8 mouse cellular contexts compared by ENCODE assay signal in genomic region chr5:98185806-98186751, GRCm38 (mm10). TPM values are rescaled to one million over a fixed set of nuclear protein-coding genes. Genes with fewer than 3 reads are reported as not detected.
DNase-seq lines count a peak whose midpoint lies in the region; ATAC-seq and TF ChIP-seq lines count a peak whose summit lies in the region.

No protein-coding gene starts in this region.

- TF ChIP-seq CTCF in kidney, adult 2 months (conservative IDR thresholded peaks at IDR 0.05; ENCODE audit: insufficient read depth, insufficient read length, low read depth, low read length) = no peak

- H3K4me2 ChIP-seq in embryonic facial prominence, embryonic 12.5 days (replicated peaks) = peak overlapping the region; percentile 92
- H3K4me2 ChIP-seq in hindbrain, embryonic 15.5 days = peak overlapping the region; percentile 86
- H3K4me2 ChIP-seq in stomach, embryonic 14.5 days (replicated peaks; ENCODE audit: low read depth, low read length) = peak overlapping the region; percentile 94

- no peak overlapping the region for H3K27ac ChIP-seq in kidney, adult 2 months (ENCODE audit: insufficient read depth, low read depth, low read length)
- no peak overlapping the region for H3K27ac ChIP-seq in embryonic facial prominence, embryonic 12.5 days
- peak overlapping the region; percentile 46 for H3K27ac ChIP-seq in hindbrain, embryonic 15.5 days (replicated peaks)
- no peak overlapping the region for H3K27ac ChIP-seq in stomach, embryonic 14.5 days (ENCODE audit: low read length)

- H3K9ac ChIP-seq in embryonic facial prominence, embryonic 12.5 days = peak overlapping the region; percentile 48
- H3K9ac ChIP-seq in hindbrain, embryonic 15.5 days = peak overlapping the region; percentile 42
- H3K9ac ChIP-seq in stomach, embryonic 14.5 days (replicated peaks; ENCODE audit: low read depth, low read length) = no peak overlapping the region; the same call in 1 of the 2 replicates

- 1% methylated on average over 104 of the region's 106 CpGs for WGBS in kidney, adult 2 months
- WGBS in embryonic facial prominence, embryonic 12.5 days = under 1% methylated on average over 85 of the region's 106 CpGs
- under 1% methylated on average over 72 of the region's 106 CpGs for WGBS in hindbrain, embryonic 15.5 days
- WGBS in stomach, embryonic 14.5 days = under 1% methylated on average over 81 of the region's 106 CpGs

- no peaks in the 10 kb centered on the region for H3K36me3 ChIP-seq in kidney, adult 2 months (ENCODE audit: control insufficient read depth, insufficient read depth, low read length)
- H3K36me3 ChIP-seq in embryonic facial prominence, embryonic 12.5 days = no peaks in the 10 kb centered on the region
- H3K36me3 ChIP-seq in hindbrain, embryonic 15.5 days = no peaks in the 10 kb centered on the region
- no peaks in the 10 kb centered on the region for H3K36me3 ChIP-seq in stomach, embryonic 14.5 days (ENCODE audit: control insufficient read depth, insufficient read depth, low read length)

- H3K9me3 ChIP-seq in embryonic facial prominence, embryonic 12.5 days = no peaks in the 10 kb centered on the region
- no peaks in the 10 kb centered on the region for H3K9me3 ChIP-seq in hindbrain, embryonic 15.5 days
- no peaks in the 10 kb centered on the region for H3K9me3 ChIP-seq in stomach, embryonic 14.5 days (ENCODE audit: control insufficient read depth, low read depth, low read length)

- H3K27me3 ChIP-seq in kidney, adult 2 months (replicated peaks; ENCODE audit: control insufficient read depth, insufficient read depth, low read length) = peaks cover 11% of the 10 kb centered on the region
- peaks cover 76% of the 10 kb centered on the region for H3K27me3 ChIP-seq in embryonic facial prominence, embryonic 12.5 days
- H3K27me3 ChIP-seq in hindbrain, embryonic 15.5 days = peaks cover 57% of the 10 kb centered on the region
- peaks cover 71% of the 10 kb centered on the region for H3K27me3 ChIP-seq in stomach, embryonic 14.5 days (ENCODE audit: control insufficient read depth, insufficient read depth, low read length)

- DNase-seq in kidney, adult 2 months = no peak
- no peak for DNase-seq in kidney, adult 9 months
- DNase-seq in ES-CJ7 (ENCODE audit: low read depth, low spot score) = peak; percentile 47
- peak; percentile 39 for DNase-seq in lung, postnatal 14 days
- no peak for DNase-seq in frontal cortex, postnatal 36 days (ENCODE audit: low spot score in 2 of 2)

- H3K4me3 ChIP-seq in kidney, adult 2 months (ENCODE audit: insufficient read depth, low read depth, low read length) = peak overlapping the region; percentile 54
- peak overlapping the region; percentile 50 for H3K4me3 ChIP-seq in embryonic facial prominence, embryonic 12.5 days
- peak overlapping the region; percentile 49 for H3K4me3 ChIP-seq in hindbrain, embryonic 15.5 days
- H3K4me3 ChIP-seq in stomach, embryonic 14.5 days (ENCODE audit: low read depth, low read length) = peak overlapping the region; percentile 52

- no peaks in the 10 kb centered on the region for H3K4me1 ChIP-seq in kidney, adult 2 months (ENCODE audit: control insufficient read depth, insufficient read depth, low read length)
- H3K4me1 ChIP-seq in embryonic facial prominence, embryonic 12.5 days = peaks cover 18% of the 10 kb centered on the region
- H3K4me1 ChIP-seq in hindbrain, embryonic 15.5 days (replicated peaks) = peaks cover 41% of the 10 kb centered on the region
- H3K4me1 ChIP-seq in stomach, embryonic 14.5 days (ENCODE audit: control insufficient read depth, insufficient read depth, low read length) = peaks cover 6% of the 10 kb centered on the region; the same call in 1 of the 2 replicates

- TF ChIP-seq POLR2A in kidney, adult 2 months (IDR thresholded peaks at IDR 0.05; ENCODE audit: low read depth, low read length) = no peak

- ATAC-seq in embryonic facial prominence, embryonic 12.5 days (ENCODE audit: insufficient number of reproducible peaks, insufficient read depth, low FRiP score, low TSS enrichment) = peak; percentile 42; the same call in 1 of the 2 replicates
- peak; percentile 25; the same call in 1 of the 2 replicates for ATAC-seq in hindbrain, embryonic 15.5 days (ENCODE audit: low FRiP score, low read depth)
- peak; percentile 25; the same call in 1 of the 2 replicates for ATAC-seq in stomach, embryonic 14.5 days (ENCODE audit: insufficient number of reproducible peaks, insufficient read depth, low FRiP score, low read depth)

RNA-seq across cellular contexts. Expression of gene Prdm8, which starts 19.1 kb away (rescaled TPM):
- 0.03 TPM in 2 replicates for polyA plus RNA-seq in kidney, adult 2 months (2012; rRNA removed)
- polyA plus RNA-seq in embryonic facial prominence, embryonic 12.5 days (2016; fragmentation: Nextera tagmentation; extraction: Ambion mirVana) = 0.29 and 0.31 TPM in 2 replicates
- 3.7 and 5.4 TPM in 2 replicates for polyA plus RNA-seq in hindbrain, embryonic 15.5 days (2015; fragmentation: Nextera tagmentation; extraction: Ambion mirVana)
- 0.22 TPM in 1 of 2 replicates, not detected in the other for polyA plus RNA-seq in stomach, embryonic 14.5 days (2014; fragmentation: Nextera tagmentation; extraction: Ambion mirVana)

Comparison
In these comparisons a context has a peak if more than half of its experiments do, and no peak if none do; other contexts are left out.
1. DNase-seq: peak in ES-CJ7 (single experiment) and lung, postnatal 14 days (single experiment); none in kidney, adult 2 months (single experiment), kidney, adult 9 months (single experiment) and frontal cortex, postnatal 36 days (0 of 2).
2. Peak in every context shown above with its lines, with median percentiles within 50 percentile points of each other: H3K4me3 ChIP-seq, ATAC-seq and H3K4me2 ChIP-seq.